Mouse (Mus musculus) stomach, postnatal 0 days (tissue): Measurements from ENCODE around the gene Gm20538.

Experiments
- CTCF ChIP-seq: IDR thresholded peaks from 2 replicates; pipeline ENCODE4 v1.5.1; 2016; ENCODE audit warnings: antibody characterized with exemption, low read depth, mild to moderate bottlenecking, moderate library complexity
- EP300 ChIP-seq: optimal IDR thresholded peaks from 2 replicates; pipeline ENCODE3; 2016; ENCODE audit warnings: antibody characterized with exemption

DNA sequence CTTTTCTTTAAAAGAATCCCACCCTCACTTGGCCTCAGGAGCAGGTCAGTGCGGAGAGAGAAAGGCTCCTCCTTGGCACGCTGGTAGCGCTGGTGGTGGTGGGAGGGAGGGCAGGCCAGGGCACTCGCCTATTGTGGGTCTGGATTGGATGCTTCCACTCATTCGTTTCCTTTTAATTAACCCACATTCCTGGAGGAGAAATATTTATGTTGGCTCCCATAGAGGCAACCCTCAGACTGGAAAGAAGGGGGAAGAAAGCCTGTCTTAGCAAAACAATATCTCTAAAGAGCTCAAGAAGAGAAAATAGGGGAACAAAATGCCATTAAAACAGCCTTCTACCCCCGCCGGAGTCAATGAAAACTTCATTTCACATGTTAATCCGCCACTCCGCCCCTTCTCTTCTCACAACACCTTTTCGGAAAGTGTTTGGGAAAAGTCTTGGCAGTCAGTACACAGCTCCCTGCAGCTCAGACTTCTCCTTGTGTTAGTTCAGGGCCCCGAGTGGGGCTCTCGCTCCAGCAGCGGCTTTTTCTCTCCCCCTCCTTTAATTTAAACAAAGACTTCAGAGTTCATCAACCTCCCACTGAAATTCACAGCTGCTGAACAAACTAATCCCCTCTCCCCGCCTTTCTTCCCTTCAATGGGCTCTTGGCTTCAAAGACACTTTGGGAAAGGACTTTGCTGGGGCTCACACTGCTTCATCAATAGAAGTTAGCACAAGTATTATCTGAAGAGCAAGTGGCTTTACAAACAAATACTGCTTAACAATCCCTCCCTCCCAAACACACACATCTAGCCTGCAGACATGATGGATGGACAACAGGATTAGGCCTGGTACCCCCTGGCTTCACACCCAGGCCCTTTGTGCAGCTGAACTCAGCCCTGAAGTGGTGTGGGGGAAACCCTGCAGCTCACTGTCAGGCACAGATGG, 37.8 kb downstream of the Gm20538 start:
- TF ChIP-seq CTCF (no peak), EP300 (no peak)
